Mouse (Mus musculus): Measurements from ENCODE around the gene Alg3.
A peak's percentile ranks its signal among the peaks of the same experiment; 100 is the strongest.

DNA sequence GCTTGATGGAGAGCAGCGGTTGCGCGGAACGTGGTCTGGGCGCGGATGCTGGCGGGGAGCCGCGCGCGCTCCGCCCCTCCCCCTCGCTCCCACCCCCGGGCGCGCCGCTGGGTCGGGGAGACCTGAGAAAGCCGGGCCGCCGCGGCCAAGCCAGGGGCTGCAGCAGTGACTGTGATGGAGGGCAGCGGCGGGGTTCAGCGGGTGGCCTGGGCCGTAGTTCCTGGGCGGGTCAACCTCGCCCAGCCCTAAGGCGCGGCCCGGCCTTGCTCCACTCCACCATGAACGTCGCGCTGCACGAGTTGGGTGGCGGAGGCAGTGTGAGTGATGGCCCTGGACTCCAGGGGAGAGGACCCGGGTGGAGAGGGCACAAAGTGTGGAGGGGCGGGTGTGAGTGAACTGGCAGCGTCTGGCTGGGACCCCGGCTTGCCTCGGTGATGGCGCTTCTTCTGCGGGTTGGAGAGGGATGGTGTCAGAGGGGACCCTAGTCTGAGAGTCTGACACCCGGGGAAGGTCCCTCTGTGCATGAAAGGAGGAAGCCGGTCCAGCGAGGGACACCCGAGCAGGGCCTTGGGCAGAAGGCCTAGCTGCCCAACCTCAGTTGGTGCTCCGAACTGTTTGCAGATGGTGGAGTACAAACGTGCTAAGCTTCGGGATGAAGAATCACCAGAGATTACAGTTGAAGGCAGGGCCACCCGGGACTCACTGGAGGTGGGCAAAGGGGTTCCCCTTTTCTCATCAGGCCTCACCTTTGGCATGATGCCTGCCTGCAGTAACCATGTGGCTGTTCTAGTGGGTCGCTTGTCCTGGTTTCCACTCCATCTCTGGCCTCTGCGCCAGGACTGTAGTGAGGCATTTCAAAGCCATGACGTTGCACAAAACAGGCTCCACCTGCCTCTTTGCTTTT, 18.4 kb upstream of the Alg3 start, which contains the start of gene Ece2:
- TF ChIP-seq MAFK (IDR thresholded peaks at IDR 0.05; ENCODE audit: insufficient read depth, low read depth, low read length): 0 out of 2 replicates have a peak, but pooled peaks have one; percentile 41
- TF ChIP-seq CHD2 (IDR thresholded peaks at IDR 0.05; ENCODE audit: low read depth, low read length): no peak
- no peak for TF ChIP-seq ZC3H11A (IDR thresholded peaks at IDR 0.05; ENCODE audit: borderline replicate concordance, low read depth, low read length)
